15 mouse cellular contexts compared by ENCODE assay signal in the genomic region with DNA sequence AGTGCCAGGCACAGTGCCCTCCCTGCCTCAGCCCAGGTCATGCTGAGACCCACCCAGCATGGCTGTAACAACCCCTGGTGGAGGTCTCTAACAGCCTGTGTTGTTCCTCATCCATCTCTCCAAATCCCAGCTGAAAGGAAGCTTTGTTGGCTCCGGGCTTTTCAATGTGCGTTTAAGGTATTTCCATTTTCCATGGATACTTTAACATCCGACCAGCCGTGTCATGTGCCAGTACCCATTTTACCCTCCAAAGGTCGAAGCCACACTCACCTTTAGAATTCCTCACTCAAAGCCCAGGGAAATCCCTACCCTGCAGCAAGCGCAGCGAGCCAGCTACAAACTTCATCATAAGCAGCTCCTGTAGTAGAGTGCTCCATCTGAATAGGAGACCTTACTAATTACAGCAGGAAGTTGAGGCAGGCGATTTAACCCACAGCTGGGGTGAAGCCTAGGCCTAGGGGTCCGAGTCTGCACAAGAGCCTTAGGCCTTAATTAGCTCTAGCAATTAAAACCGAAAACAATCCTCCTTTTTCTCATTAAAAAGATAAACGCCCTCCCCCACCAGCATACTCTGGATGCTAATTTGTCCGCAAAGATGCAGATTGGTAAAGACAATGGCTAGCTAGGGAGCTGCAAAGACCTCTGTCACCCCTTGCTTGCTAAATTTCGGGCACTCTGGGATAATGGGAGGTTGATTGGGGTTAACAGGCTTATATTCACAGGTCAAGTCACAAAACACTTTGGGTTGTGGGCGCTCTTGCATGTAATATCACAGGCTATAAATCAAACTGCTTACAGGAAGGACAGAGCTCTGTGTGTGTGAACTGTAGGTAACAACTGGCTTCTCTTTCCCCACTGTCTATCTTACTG.
DNase-seq lines count a peak whose midpoint lies in the region; ATAC-seq lines count a peak whose summit lies in the region.
"Had no signal": no experiment of that assay in that cellular context is flagged by ENCODE, and none has a peak within 500 bp of the region (broad histone marks: within the 10 kb centered on the region; RNA-seq: fewer than 3 reads in every experiment).

No protein-coding gene starts in this region.

- no peak overlapping the region for H3K27ac ChIP-seq in heart, embryonic 10.5 days
- no peak overlapping the region for H3K27ac ChIP-seq in midbrain, embryonic 13.5 days
- no peak overlapping the region for H3K27ac ChIP-seq in midbrain, embryonic 15.5 days
- H3K27ac ChIP-seq in hindbrain, embryonic 14.5 days: 0 out of 2 replicates have a peak overlapping the region, but pooled peaks have one; percentile 43
- H3K27ac ChIP-seq: gastrocnemius, adult 2 months; liver, embryonic 14.5 days; macrophage had no signal

- H3K4me2 ChIP-seq in midbrain, embryonic 13.5 days (replicated peaks): no peak overlapping the region
- H3K4me2 ChIP-seq in midbrain, embryonic 15.5 days: no peak overlapping the region
- H3K4me2 ChIP-seq in hindbrain, embryonic 14.5 days (replicated peaks): no peak overlapping the region
- H3K4me2 ChIP-seq: heart, embryonic 12.5 days had no signal

- DNase-seq in heart, embryonic 10.5 days (ENCODE audit: low spot score): peak; percentile 52
- DNase-seq in heart, adult 9 months (ENCODE audit: low spot score in 2 of 2): no peak
- DNase-seq in hindbrain, embryonic 14.5 days (ENCODE audit: low spot score): no peak
- DNase-seq in retina, embryonic 14.5 days (ENCODE audit: low spot score): peak; percentile 80
- DNase-seq in urinary bladder, adult 18-20 months (ENCODE audit: low spot score in 2 of 2): no peak
- DNase-seq in thymus, postnatal 36 days: no peak
- DNase-seq: adrenal gland, postnatal 10 days; cerebellum, postnatal 14 days; gastrocnemius, adult 2 months; right cerebral cortex, adult 18-20 months had no signal

- H3K4me3 ChIP-seq in heart, embryonic 10.5 days: no peak overlapping the region
- H3K4me3 ChIP-seq in midbrain, embryonic 13.5 days (replicated peaks): no peak overlapping the region
- no peak overlapping the region for H3K4me3 ChIP-seq in midbrain, embryonic 15.5 days
- H3K4me3 ChIP-seq in hindbrain, embryonic 14.5 days (replicated peaks; ENCODE audit: low read length): no peak overlapping the region
- H3K4me3 ChIP-seq: gastrocnemius, adult 2 months; heart, embryonic 12.5 days had no signal

- no peak for ATAC-seq in midbrain, embryonic 13.5 days
- ATAC-seq in midbrain, embryonic 15.5 days (replicated peaks): no peak
- no peak for ATAC-seq in hindbrain, embryonic 14.5 days (ENCODE audit: low FRiP score)

- H3K27me3 ChIP-seq in heart, embryonic 10.5 days (ENCODE audit: insufficient read depth, poor library complexity, severe bottlenecking): no peaks in the 10 kb centered on the region
- H3K27me3 ChIP-seq in midbrain, embryonic 13.5 days: no peaks in the 10 kb centered on the region; the same call in 1 of the 2 replicates
- no peaks in the 10 kb centered on the region; the same call in 1 of the 2 replicates for H3K27me3 ChIP-seq in midbrain, embryonic 15.5 days (replicated peaks)
- no peaks in the 10 kb centered on the region for H3K27me3 ChIP-seq in hindbrain, embryonic 14.5 days (ENCODE audit: control insufficient read depth, insufficient read depth, low read length)
- H3K27me3 ChIP-seq: heart, embryonic 12.5 days had no signal

- 59% methylated on average over 14 of the region's 14 CpGs for WGBS in heart, embryonic 10.5 days
- 14% methylated on average over 14 of the region's 14 CpGs for WGBS in midbrain, embryonic 13.5 days
- WGBS in midbrain, embryonic 15.5 days: 19% methylated on average over 14 of the region's 14 CpGs
- WGBS in hindbrain, embryonic 14.5 days: 15% methylated on average over 14 of the region's 14 CpGs

- H3K9me3 ChIP-seq in heart, embryonic 10.5 days: no peaks in the 10 kb centered on the region
- no peaks in the 10 kb centered on the region for H3K9me3 ChIP-seq in midbrain, embryonic 13.5 days
- no peaks in the 10 kb centered on the region for H3K9me3 ChIP-seq in midbrain, embryonic 15.5 days
- no peaks in the 10 kb centered on the region for H3K9me3 ChIP-seq in hindbrain, embryonic 14.5 days (ENCODE audit: control insufficient read depth, low read length)
- H3K9me3 ChIP-seq: heart, embryonic 12.5 days had no signal

- no peaks in the 10 kb centered on the region for H3K36me3 ChIP-seq in heart, embryonic 10.5 days
- no peaks in the 10 kb centered on the region for H3K36me3 ChIP-seq in midbrain, embryonic 13.5 days
- no peaks in the 10 kb centered on the region for H3K36me3 ChIP-seq in midbrain, embryonic 15.5 days (replicated peaks)
- no peaks in the 10 kb centered on the region for H3K36me3 ChIP-seq in hindbrain, embryonic 14.5 days (replicated peaks; ENCODE audit: control insufficient read depth, insufficient read depth)
- H3K36me3 ChIP-seq: heart, embryonic 12.5 days had no signal

- H3K9ac ChIP-seq in midbrain, embryonic 13.5 days (replicated peaks): 0 out of 2 replicates have a peak overlapping the region, but pooled peaks have one; percentile 2
- no peak overlapping the region for H3K9ac ChIP-seq in midbrain, embryonic 15.5 days
- no peak overlapping the region for H3K9ac ChIP-seq in hindbrain, embryonic 14.5 days
- H3K9ac ChIP-seq: heart, embryonic 12.5 days; liver, embryonic 14.5 days had no signal

- no peaks in the 10 kb centered on the region for H3K4me1 ChIP-seq in heart, embryonic 10.5 days
- peaks cover 13% of the 10 kb centered on the region for H3K4me1 ChIP-seq in midbrain, embryonic 13.5 days (replicated peaks)
- peaks cover 10% of the 10 kb centered on the region; the same call in 1 of the 2 replicates for H3K4me1 ChIP-seq in midbrain, embryonic 15.5 days
- H3K4me1 ChIP-seq in hindbrain, embryonic 14.5 days (replicated peaks; ENCODE audit: control insufficient read depth, insufficient read depth, low read length): peaks cover 11% of the 10 kb centered on the region
- H3K4me1 ChIP-seq: heart, embryonic 12.5 days had no signal

Comparison
In these comparisons a context has a peak if more than half of its experiments do, and no peak if none do; other contexts are left out.
1. DNase-seq: peak in heart, embryonic 10.5 days (single experiment) and retina, embryonic 14.5 days (single experiment); none in heart, adult 9 months (0 of 2), hindbrain, embryonic 14.5 days (single experiment), urinary bladder, adult 18-20 months (0 of 2) and thymus, postnatal 36 days (0 of 2).